Mouse (Mus musculus): Measurements from ENCODE around the gene H2-T24.

- TF ChIP-seq CTCF (IDR thresholded peaks at IDR 0.05; ENCODE audit: insufficient read depth, low read depth, low read length) (no peak), POLR2A (IDR thresholded peaks at IDR 0.05; ENCODE audit: insufficient read depth, low read depth, low read length) (no peak)
Measured at GRCm38 (mm10) chr17:36018979-36019378, 1.4 kb downstream of the H2-T24 start.

Measured in olfactory bulb, adult 2 months (tissue).